ENCODE assay signal across 27 mouse cellular contexts in the genomic region with DNA sequence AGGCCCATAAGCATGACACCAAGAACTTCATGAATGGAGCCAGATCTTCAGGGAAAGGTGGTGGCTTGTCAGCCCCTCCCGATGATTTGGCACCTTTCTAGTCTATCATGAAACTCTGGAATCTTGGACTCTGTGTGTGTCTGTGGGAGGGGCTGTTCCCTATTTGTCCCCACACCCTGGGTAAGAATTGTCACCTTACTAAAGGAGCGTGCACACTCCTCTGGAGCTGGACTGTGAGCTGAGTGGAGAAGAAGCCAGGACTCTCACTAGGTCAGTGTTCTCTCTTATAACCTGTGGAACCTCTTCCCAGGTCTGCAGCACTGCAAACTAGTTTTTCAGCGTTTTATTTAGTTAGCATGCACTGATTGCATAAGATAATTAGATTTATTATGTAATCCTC. TPM values are rescaled to one million over a fixed set of nuclear protein-coding genes. Genes with fewer than 3 reads are reported as not detected.
"Had no signal": no experiment of that assay in that cellular context is flagged by ENCODE, and none has a peak within 500 bp of the region (broad histone marks: within the 10 kb centered on the region; RNA-seq: fewer than 3 reads in every experiment).

A gene (plus strand): TSS at position 196 of the 400 bp plus-strand sequence.

RNA-seq across cellular contexts. Expression of the gene that starts here (rescaled TPM):
- total RNA-seq: forebrain, postnatal 0 days; gastrocnemius, adult 18-20 months; gastrocnemius, adult 8-10 months; gastrocnemius, postnatal 14 days; gastrocnemius, postnatal 36 days; hematopoietic stem cell, adult 5-6 weeks; hindbrain, postnatal 0 days; layer of hippocampus, adult 18-20 months; layer of hippocampus, adult 8-10 months; layer of hippocampus, postnatal 14 days; layer of hippocampus, postnatal 36 days; left cerebral cortex, adult 18-20 months; left cerebral cortex, postnatal 10 days; left cerebral cortex, postnatal 25 days; left cerebral cortex, postnatal 4 days had no signal
- polyA plus RNA-seq: forebrain, postnatal 0 days; gonadal fat pad, adult 2 months; heart, embryonic 11.5 days; heart, embryonic 13.5 days; heart, embryonic 15.5 days; heart, postnatal 0 days; hindbrain, embryonic 11.5 days; hindbrain, embryonic 13.5 days; hindbrain, embryonic 15.5 days; hindbrain, postnatal 0 days; limb, embryonic 11.5 days; limb, embryonic 13.5 days; liver, embryonic 11.5 days; liver, embryonic 13.5 days had no signal
